Comparison of ENCODE assay signal across 24 mouse cellular contexts in the genomic region with DNA sequence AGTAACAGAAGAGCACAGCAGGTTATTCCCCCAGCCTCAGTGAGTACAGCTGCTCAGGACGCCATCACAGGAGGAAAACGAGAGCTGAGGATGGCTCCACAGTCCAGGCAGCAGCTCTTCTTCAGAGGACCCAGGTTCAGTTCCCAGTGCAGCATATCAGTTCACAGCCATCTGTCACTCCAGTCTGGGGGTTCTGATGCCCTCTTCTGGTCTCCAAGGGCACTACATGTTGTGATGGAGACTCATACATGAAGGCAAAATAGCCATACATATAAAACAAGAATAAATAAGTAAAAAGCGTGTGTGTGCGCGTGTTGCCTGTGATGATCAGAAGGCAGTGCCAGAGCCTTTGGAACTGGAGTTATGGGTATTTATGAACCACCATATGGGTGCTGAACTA. TPM values are rescaled to one million over a fixed set of nuclear protein-coding genes. Genes with fewer than 3 reads are reported as not detected.
A peak's percentile ranks its signal among the peaks of the same experiment; 100 is the strongest.
DNase-seq lines count a peak whose midpoint lies in the region; ATAC-seq and TF ChIP-seq lines count a peak whose summit lies in the region.
"Had no signal": no experiment of that assay in that cellular context is flagged by ENCODE, and none has a peak within 500 bp of the region (broad histone marks: within the 10 kb centered on the region; RNA-seq: fewer than 3 reads in every experiment).

No protein-coding gene starts in this region.

- H3K9me3 ChIP-seq in forebrain, postnatal 0 days (ENCODE audit: low read length) = no peaks in the 10 kb centered on the region
- H3K9me3 ChIP-seq in forebrain, embryonic 14.5 days (replicated peaks; ENCODE audit: control insufficient read depth, low read length) = no peaks in the 10 kb centered on the region
- no peaks in the 10 kb centered on the region; the same call in 1 of the 2 replicates for H3K9me3 ChIP-seq in liver, embryonic 14.5 days (ENCODE audit: control insufficient read depth, low read length)
- H3K9me3 ChIP-seq in liver, embryonic 12.5 days (replicated peaks) = no peaks in the 10 kb centered on the region
- H3K9me3 ChIP-seq in G1E (replicated peaks) = peaks cover 2% of the 10 kb centered on the region; the same call in 1 of the 2 replicates
- 0 out of 2 replicates have a peak, but pooled peaks cover 2% of the 10 kb centered on the region for H3K9me3 ChIP-seq in kidney, embryonic 14.5 days (ENCODE audit: control insufficient read depth, low read length)
- H3K9me3 ChIP-seq: embryonic facial prominence, embryonic 10.5 days; intestine, embryonic 15.5 days; limb, embryonic 10.5 days; neural tube, embryonic 13.5 days; stomach, embryonic 15.5 days had no signal

- peak; percentile 23 for DNase-seq in forebrain, postnatal 0 days
- DNase-seq in forebrain, embryonic 14.5 days (ENCODE audit: low spot score) = no peak
- DNase-seq in liver, embryonic 14.5 days (ENCODE audit: low read depth in 3 of 3, low spot score in 3 of 3) = no peak
- DNase-seq in G1E (ENCODE audit: low spot score) = no peak
- DNase-seq in naive thymus-derived CD4-positive, alpha-beta T cell, adult 2 months (ENCODE audit: low read depth) = peak; percentile 17
- DNase-seq in natural killer cell, adult 2 months (ENCODE audit: low spot score in 2 of 2) = no peak
- DNase-seq: adrenal gland, adult 8-10 months; cerebellum, postnatal 36 days; kidney, postnatal 14 days; layer of hippocampus, postnatal 36 days; lung, adult 18-20 months; midbrain, embryonic 14.5 days had no signal

- no peaks in the 10 kb centered on the region for H3K36me3 ChIP-seq in forebrain, postnatal 0 days (ENCODE audit: insufficient read depth)
- no peaks in the 10 kb centered on the region for H3K36me3 ChIP-seq in forebrain, embryonic 14.5 days (ENCODE audit: control insufficient read depth, insufficient read depth, low read length)
- no peaks in the 10 kb centered on the region for H3K36me3 ChIP-seq in liver, embryonic 14.5 days (replicated peaks; ENCODE audit: control insufficient read depth, insufficient read depth, low read depth)
- peaks cover 3% of the 10 kb centered on the region; the same call in 1 of the 2 replicates for H3K36me3 ChIP-seq in liver, embryonic 12.5 days
- peaks cover 20% of the 10 kb centered on the region for H3K36me3 ChIP-seq in G1E (replicated peaks)
- no peaks in the 10 kb centered on the region for H3K36me3 ChIP-seq in kidney, embryonic 14.5 days (ENCODE audit: control insufficient read depth, insufficient read depth, low read length)
- H3K36me3 ChIP-seq: intestine, embryonic 15.5 days; neural tube, embryonic 13.5 days; stomach, embryonic 15.5 days had no signal

- no peak overlapping the region for H3K4me2 ChIP-seq in forebrain, postnatal 0 days (ENCODE audit: low read depth)
- no peak overlapping the region for H3K4me2 ChIP-seq in forebrain, embryonic 14.5 days (ENCODE audit: low read length)
- H3K4me2 ChIP-seq in liver, embryonic 14.5 days (ENCODE audit: low read depth) = no peak overlapping the region
- H3K4me2 ChIP-seq in liver, embryonic 12.5 days = no peak overlapping the region
- H3K4me2 ChIP-seq in kidney, embryonic 14.5 days (replicated peaks; ENCODE audit: low read depth, low read length) = no peak overlapping the region
- H3K4me2 ChIP-seq: intestine, embryonic 15.5 days; neural tube, embryonic 13.5 days; stomach, embryonic 15.5 days had no signal

- no peaks in the 10 kb centered on the region for H3K27me3 ChIP-seq in forebrain, postnatal 0 days (ENCODE audit: insufficient read depth, low read length)
- no peaks in the 10 kb centered on the region for H3K27me3 ChIP-seq in forebrain, embryonic 14.5 days (replicated peaks; ENCODE audit: control insufficient read depth, insufficient read depth, low read length)
- H3K27me3 ChIP-seq in liver, embryonic 14.5 days (ENCODE audit: control insufficient read depth, insufficient read depth, low read length) = no peaks in the 10 kb centered on the region
- no peaks in the 10 kb centered on the region for H3K27me3 ChIP-seq in liver, embryonic 12.5 days (replicated peaks)
- H3K27me3 ChIP-seq in G1E (ENCODE audit: insufficient read depth, low read length) = no peaks in the 10 kb centered on the region
- H3K27me3 ChIP-seq in kidney, embryonic 14.5 days (ENCODE audit: control insufficient read depth, insufficient read depth, low read length) = no peaks in the 10 kb centered on the region
- H3K27me3 ChIP-seq: intestine, embryonic 15.5 days; neural tube, embryonic 13.5 days; stomach, embryonic 15.5 days had no signal

- no peak overlapping the region for H3K27ac ChIP-seq in forebrain, postnatal 0 days (ENCODE audit: low read depth, low read length)
- H3K27ac ChIP-seq in forebrain, embryonic 14.5 days (ENCODE audit: low read depth, low read length) = no peak overlapping the region
- no peak overlapping the region for H3K27ac ChIP-seq in liver, embryonic 14.5 days
- no peak overlapping the region for H3K27ac ChIP-seq in liver, embryonic 12.5 days
- no peak overlapping the region for H3K27ac ChIP-seq in kidney, embryonic 14.5 days (ENCODE audit: low read depth, low read length)
- H3K27ac ChIP-seq: embryonic facial prominence, embryonic 10.5 days; intestine, embryonic 15.5 days; limb, embryonic 10.5 days; macrophage; neural tube, embryonic 13.5 days; stomach, embryonic 15.5 days had no signal

- H3K9ac ChIP-seq in forebrain, postnatal 0 days = no peak overlapping the region
- H3K9ac ChIP-seq in forebrain, embryonic 14.5 days (ENCODE audit: low read length) = no peak overlapping the region
- no peak overlapping the region for H3K9ac ChIP-seq in liver, embryonic 14.5 days (replicated peaks)
- H3K9ac ChIP-seq in liver, embryonic 12.5 days = no peak overlapping the region
- no peak overlapping the region for H3K9ac ChIP-seq in kidney, embryonic 14.5 days (ENCODE audit: low read depth, low read length)
- H3K9ac ChIP-seq: intestine, embryonic 15.5 days; neural tube, embryonic 13.5 days; stomach, embryonic 15.5 days had no signal

- 0 out of 2 replicates have a peak, but pooled peaks cover 8% of the 10 kb centered on the region for H3K4me1 ChIP-seq in forebrain, postnatal 0 days (ENCODE audit: insufficient read depth)
- H3K4me1 ChIP-seq in forebrain, embryonic 14.5 days (ENCODE audit: control insufficient read depth, insufficient read depth, low read length) = peaks cover 16% of the 10 kb centered on the region
- H3K4me1 ChIP-seq in liver, embryonic 14.5 days (replicated peaks; ENCODE audit: control insufficient read depth in 2 of 2, insufficient read depth in 2 of 2, low read length in 1 of 2) = no peaks in the 10 kb centered on the region
- no peaks in the 10 kb centered on the region for H3K4me1 ChIP-seq in liver, embryonic 12.5 days
- peaks cover 3% of the 10 kb centered on the region; the same call in 1 of the 2 replicates for H3K4me1 ChIP-seq in G1E (ENCODE audit: insufficient read depth, low read depth, low read length)
- no peaks in the 10 kb centered on the region for H3K4me1 ChIP-seq in kidney, embryonic 14.5 days (ENCODE audit: control insufficient read depth, insufficient read depth, low read length)
- H3K4me1 ChIP-seq: intestine, embryonic 15.5 days; stomach, embryonic 15.5 days had no signal

- H3K4me3 ChIP-seq in forebrain, postnatal 0 days (ENCODE audit: low read depth, low read length) = no peak overlapping the region
- H3K4me3 ChIP-seq in forebrain, embryonic 14.5 days (ENCODE audit: low read depth, low read length) = no peak overlapping the region
- H3K4me3 ChIP-seq in liver, embryonic 14.5 days (ENCODE audit: insufficient read depth in 1 of 2, low read depth in 2 of 2, low read length in 2 of 2) = no peak overlapping the region
- no peak overlapping the region for H3K4me3 ChIP-seq in liver, embryonic 12.5 days
- H3K4me3 ChIP-seq in G1E (ENCODE audit: low read depth, low read length) = no peak overlapping the region
- no peak overlapping the region for H3K4me3 ChIP-seq in kidney, embryonic 14.5 days (ENCODE audit: low read length)
- H3K4me3 ChIP-seq: embryonic facial prominence, embryonic 10.5 days; erythroblast, embryonic 14.5 days; intestine, embryonic 15.5 days; limb, embryonic 10.5 days; neural tube, embryonic 13.5 days; stomach, embryonic 15.5 days had no signal

- no peak for ATAC-seq in forebrain, postnatal 0 days
- ATAC-seq in forebrain, embryonic 14.5 days = no peak
- ATAC-seq in liver, embryonic 14.5 days (ENCODE audit: insufficient read depth) = no peak
- no peak for ATAC-seq in liver, embryonic 12.5 days
- no peak for ATAC-seq in G1E (ENCODE audit: extremely low read depth, insufficient number of reproducible peaks, low FRiP score, poor library complexity, severe bottlenecking)
- ATAC-seq in kidney, embryonic 14.5 days (ENCODE audit: low FRiP score, low TSS enrichment) = no peak
- ATAC-seq: intestine, embryonic 15.5 days had no signal

- peak; percentile 33 for TF ChIP-seq CTCF in forebrain, postnatal 0 days (IDR thresholded peaks at IDR 0.05; ENCODE audit: low read depth)
- peak; percentile 57 for TF ChIP-seq CTCF in liver, embryonic 14.5 days (IDR thresholded peaks at IDR 0.05; ENCODE audit: low read depth)
- 0 out of 2 replicates have a peak, but pooled peaks have one; percentile 4 for TF ChIP-seq CTCF in G1E (IDR thresholded peaks at IDR 0.05; ENCODE audit: low read depth, low read length)

- no peak for TF ChIP-seq EP300 in liver, embryonic 14.5 days (IDR thresholded peaks at IDR 0.05; ENCODE audit: low read depth)

- 95% methylated on average over 5 of the region's 5 CpGs for WGBS in forebrain, postnatal 0 days
- WGBS in forebrain, embryonic 14.5 days = 98% methylated on average over 5 of the region's 5 CpGs
- 87% methylated on average over 5 of the region's 5 CpGs for WGBS in liver, embryonic 14.5 days (ENCODE audit: insufficient replicate concordance)
- WGBS in liver, embryonic 12.5 days (ENCODE audit: insufficient replicate concordance) = 96% methylated on average over 5 of the region's 5 CpGs
- 95% methylated on average over 5 of the region's 5 CpGs for WGBS in kidney, embryonic 14.5 days

RNA-seq across cellular contexts. Expression of gene Gm42669, which starts 12.7 kb away (rescaled TPM):
- total RNA-seq in forebrain, postnatal 0 days (2014; rRNA removed) = 0.15 and 0.29 TPM in 2 replicates
- polyA plus RNA-seq in forebrain, postnatal 0 days (2015; fragmentation: Nextera tagmentation; extraction: Ambion mirVana) = 0.09 and 0.21 TPM in 2 replicates
- 0.20 and 0.46 TPM in 2 replicates for polyA plus RNA-seq in forebrain, embryonic 14.5 days (2014; fragmentation: Nextera tagmentation; extraction: Ambion mirVana)
- 0.02 and 0.06 TPM in 2 replicates for polyA plus RNA-seq in liver, embryonic 14.5 days (2012; rRNA removed)
- polyA plus RNA-seq in liver, embryonic 14.5 days (2014; fragmentation: Nextera tagmentation; extraction: Ambion mirVana) = 0.06 TPM in 1 of 2 replicates, not detected in the other
- polyA plus RNA-seq in liver, embryonic 12.5 days (2016; fragmentation: Nextera tagmentation; extraction: Ambion mirVana) = 0.06 TPM in 1 of 2 replicates, not detected in the other
- total RNA-seq in G1E (2014; fragmentation: Nextera tagmentation) = not detected in 2 replicates
- 0.12 and 0.16 TPM in 2 replicates for total RNA-seq in G1E (2017)
- 0.07 and 0.20 TPM in 2 replicates for polyA plus RNA-seq in G1E (2012)
- polyA plus RNA-seq in kidney, embryonic 14.5 days (2014; fragmentation: Nextera tagmentation; extraction: Ambion mirVana) = 0.84 and 0.94 TPM in 2 replicates
- total RNA-seq: hematopoietic stem cell, adult 5-6 weeks had no signal
- polyA plus RNA-seq: gonadal fat pad, adult 2 months had no signal

RNA-seq across cellular contexts. Expression of gene 1700028K03Rik, which starts 39.8 kb away (rescaled TPM):
- total RNA-seq in forebrain, postnatal 0 days (2014; rRNA removed) = 0.23 and 0.38 TPM in 2 replicates
- polyA plus RNA-seq in forebrain, postnatal 0 days (2015; fragmentation: Nextera tagmentation; extraction: Ambion mirVana) = 0.06 and 0.12 TPM in 2 replicates
- 0.18 and 0.19 TPM in 2 replicates for polyA plus RNA-seq in forebrain, embryonic 14.5 days (2014; fragmentation: Nextera tagmentation; extraction: Ambion mirVana)
- polyA plus RNA-seq in liver, embryonic 14.5 days (2012; rRNA removed) = 0.01 TPM in 2 replicates
- not detected in 2 replicates for polyA plus RNA-seq in liver, embryonic 14.5 days (2014; fragmentation: Nextera tagmentation; extraction: Ambion mirVana)
- 0.17 TPM in 2 replicates for polyA plus RNA-seq in liver, embryonic 12.5 days (2016; fragmentation: Nextera tagmentation; extraction: Ambion mirVana)
- total RNA-seq in G1E (2014; fragmentation: Nextera tagmentation) (not detected in 2 replicates), G1E (2017) (0.06 and 0.16 TPM in 2 replicates)
- not detected in 2 replicates for polyA plus RNA-seq in G1E (2012)
- polyA plus RNA-seq in kidney, embryonic 14.5 days (2014; fragmentation: Nextera tagmentation; extraction: Ambion mirVana) = 0.06 and 0.16 TPM in 2 replicates
- total RNA-seq: hematopoietic stem cell, adult 5-6 weeks had no signal
- polyA plus RNA-seq: C2C12; erythroblast, embryonic 14.5 days; gonadal fat pad, adult 2 months; macrophage had no signal

RNA-seq across cellular contexts. Expression of gene Btbd8, which starts 57.0 kb away (rescaled TPM):
- total RNA-seq in forebrain, postnatal 0 days (2014; rRNA removed) = 51.8 and 52.5 TPM in 2 replicates
- polyA plus RNA-seq in forebrain, postnatal 0 days (2015; fragmentation: Nextera tagmentation; extraction: Ambion mirVana) = 19.1 and 26.3 TPM in 2 replicates
- polyA plus RNA-seq in forebrain, embryonic 14.5 days (2014; fragmentation: Nextera tagmentation; extraction: Ambion mirVana) = 16.2 and 22.1 TPM in 2 replicates
- polyA plus RNA-seq in liver, embryonic 14.5 days (2012; rRNA removed) = 0.75 and 1.1 TPM in 2 replicates
- 1.1 and 1.2 TPM in 2 replicates for polyA plus RNA-seq in liver, embryonic 14.5 days (2014; fragmentation: Nextera tagmentation; extraction: Ambion mirVana)
- 1.8 TPM in 2 replicates for polyA plus RNA-seq in liver, embryonic 12.5 days (2016; fragmentation: Nextera tagmentation; extraction: Ambion mirVana)
- total RNA-seq in G1E (2014; fragmentation: Nextera tagmentation) (17.3 and 18.2 TPM in 2 replicates), G1E (2017) (5.0 and 5.6 TPM in 2 replicates)
- polyA plus RNA-seq in G1E (2012) = 1.2 and 1.4 TPM in 2 replicates
- 4.0 and 4.1 TPM in 2 replicates for polyA plus RNA-seq in kidney, embryonic 14.5 days (2014; fragmentation: Nextera tagmentation; extraction: Ambion mirVana)

Comparison
In these comparisons a context has a peak if more than half of its experiments do, and no peak if none do; other contexts are left out.
1. DNase-seq: peak in forebrain, postnatal 0 days (single experiment) and naive thymus-derived CD4-positive, alpha-beta T cell, adult 2 months (single experiment); none in forebrain, embryonic 14.5 days (single experiment), liver, embryonic 14.5 days (0 of 3), G1E (single experiment) and natural killer cell, adult 2 months (0 of 2).
2. CTCF ChIP-seq: peak in every context shown above with its lines; median percentile 57 in liver, embryonic 14.5 days; 33 in forebrain, postnatal 0 days; 4 in G1E.